Mouse (Mus musculus) heart, postnatal 0 days (tissue): ENCODE measurements around the gene Fam49a. TPM values are rescaled to one million over a fixed set of nuclear protein-coding genes. Genes with fewer than 3 reads are reported as not detected.

Experiments
- ATAC-seq: fragments of 200-750 bp; cut with Nextera tagmentation; 2 replicates; pipeline ENCODE4 v1.8.0; 2017; ENCODE audit warnings: low read depth, moderate number of reproducible peaks, moderate library complexity; ENCODE audit not compliant: insufficient read depth
- DNase-seq: peaks from one replicate; pipeline ENCODE4 v3.0.0-alpha.2; 2016; ENCODE audit warnings: low spot score
- H3K27ac ChIP-seq: fragments of 300-500 bp; sonication (generic); 2 replicates; pipeline ENCODE4 v1.5.1; 2014; ENCODE audit warnings: low read depth, mild to moderate bottlenecking
- H3K27me3 ChIP-seq: fragments of 300-500 bp; sonication (generic); 2 replicates; pipeline ENCODE4 v1.6.1; 2014; ENCODE audit warnings: low read length, mixed read lengths; ENCODE audit not compliant: control insufficient read depth, insufficient read depth
- H3K36me3 ChIP-seq: fragments of 300-500 bp; sonication (generic); replicated peaks from 2 replicates; pipeline ENCODE4 v1.6.1; 2014; ENCODE audit warnings: low read length, mixed read lengths; ENCODE audit not compliant: control insufficient read depth, insufficient read depth
- H3K4me1 ChIP-seq: fragments of 300-500 bp; sonication (generic); 2 replicates; pipeline ENCODE4 v1.6.1; 2014; ENCODE audit warnings: antibody characterized with exemption; ENCODE audit not compliant: control insufficient read depth, insufficient read depth
- H3K4me2 ChIP-seq: fragments of 300-500 bp; sonication (generic); 2 replicates; pipeline ENCODE4 v1.6.1; 2014; ENCODE audit warnings: low read depth, mild to moderate bottlenecking, low read length, moderate library complexity
- H3K4me3 ChIP-seq: fragments of 300-500 bp; sonication (generic); 2 replicates; pipeline ENCODE4 v1.5.1; 2014; ENCODE audit warnings: low read depth, low read length
- H3K9ac ChIP-seq: fragments of 300-500 bp; sonication (generic); replicated peaks from 2 replicates; pipeline ENCODE4 v1.6.1; 2014; ENCODE audit warnings: low read depth, low read length, mixed read lengths
- H3K9me3 ChIP-seq: fragments of 300-500 bp; sonication (generic); replicated peaks from 2 replicates; pipeline ENCODE4 v1.6.1; 2016; ENCODE audit warnings: low read length; ENCODE audit not compliant: control insufficient read depth
- CTCF ChIP-seq: IDR thresholded peaks from 2 replicates; pipeline ENCODE4 v1.5.1; 2016; ENCODE audit warnings: antibody characterized with exemption, control low read depth, low read depth
- EP300 ChIP-seq: IDR thresholded peaks from 2 replicates; pipeline ENCODE4 v1.6.1; 2016; ENCODE audit warnings: antibody characterized with exemption, low read depth
- WGBS: fragments of 180-500 bp; shearing (Covaris S2); extraction: QIAGEN DNeasy Blood & Tissue Kit; methylation state at CpG from one replicate; pipeline ENCODE4 v1.1.7; 2014; 5-methylcytosine and 5-hydroxymethylcytosine counted together
- polyA plus RNA-seq: library from polyadenylated mRNA; unstranded; fragments of >200 nt; fragmentation: Nextera tagmentation; extraction: Ambion mirVana; gene quantifications from 2 replicates; pipeline ENCODE4 v1.2.1, GENCODE M21; 2015
- total RNA-seq: library from RNA; depleted of rRNA; stranded (reverse); fragments of >200 nt; gene quantifications from 2 replicates; pipeline ENCODE4 v1.2.3, GENCODE M21; 2014; ENCODE audit warnings: low replicate concordance

The Fam49a gene
- total and polyA plus RNA-seq, 2 experiments from 2014 or later, result 12.4 to 16.5 TPM

GRCm38 (mm10) chr12:12428886-12429285 lies 166.9 kb downstream of the Fam49a start:
- Histone ChIP-seq H3K4me2 (no peak overlapping the region), H3K9ac (no peak overlapping the region), H3K4me1 (no peaks in the 10 kb centered on the region), H3K4me3 (no peak overlapping the region), H3K9me3 (no peaks in the 10 kb centered on the region), H3K27ac (no peak overlapping the region), H3K27me3 (no peaks in the 10 kb centered on the region), H3K36me3 (no peaks in the 10 kb centered on the region)
- ATAC-seq, result no peak
- TF ChIP-seq CTCF, result no peak
- TF ChIP-seq EP300, result no peak
- DNase-seq, result no peak
- 70% methylated on average over 7 of the region's 7 CpGs for WGBS
